In genomic region chr6:34176864-34177247, GRCm38 (mm10) we compare ENCODE assay signal across 8 mouse cellular contexts. TPM values are rescaled to one million over a fixed set of nuclear protein-coding genes. Genes with fewer than 3 reads are reported as not detected.
DNase-seq lines count a peak whose midpoint lies in the region; ATAC-seq lines count a peak whose summit lies in the region.

TSS of gene Slc35b4 (minus strand) at chr6:34177111.

- H3K4me3 ChIP-seq in hindbrain, embryonic 14.5 days (replicated peaks; ENCODE audit: low read length), result peak within 1 kb of the TSS; percentile 78

- H3K9me3 ChIP-seq in hindbrain, embryonic 14.5 days (ENCODE audit: control insufficient read depth, low read length), result no peaks in the 10 kb centered on the region

- H3K4me1 ChIP-seq in hindbrain, embryonic 14.5 days (replicated peaks; ENCODE audit: control insufficient read depth, insufficient read depth, low read length), result peaks cover 13% of the 10 kb centered on the region; the same call in 1 of the 2 replicates

- peak within 1 kb of the TSS; percentile 65 for H3K4me2 ChIP-seq in hindbrain, embryonic 14.5 days (replicated peaks)

- H3K27ac ChIP-seq in hindbrain, embryonic 14.5 days, result peak within 1 kb of the TSS; percentile 81

- H3K9ac ChIP-seq in hindbrain, embryonic 14.5 days, result peak within 1 kb of the TSS; percentile 73

- H3K27me3 ChIP-seq in hindbrain, embryonic 14.5 days (ENCODE audit: control insufficient read depth, insufficient read depth, low read length), result no peaks in the 10 kb centered on the region

- no peaks in the 10 kb centered on the region for H3K36me3 ChIP-seq in hindbrain, embryonic 14.5 days (replicated peaks; ENCODE audit: control insufficient read depth, insufficient read depth)

- under 1% methylated on average over 29 of the region's 29 CpGs for WGBS in hindbrain, embryonic 14.5 days

- peak; percentile 100 for ATAC-seq in hindbrain, embryonic 14.5 days (ENCODE audit: low FRiP score)

- DNase-seq in R1 (ENCODE audit: low read depth, low spot score), result peak; percentile 99
- DNase-seq in cerebellum, postnatal 25 days, result peak; percentile 90 to 94
- DNase-seq in frontal cortex, postnatal 25 days (ENCODE audit: low spot score in 2 of 2), result peak; percentile 84 to 87
- peak; percentile 97 for DNase-seq in hindbrain, embryonic 14.5 days (ENCODE audit: low spot score)
- DNase-seq in layer of hippocampus, postnatal 36 days, result peak; percentile 91 to 93
- DNase-seq in lung, postnatal 36 days, result peak; percentile 99
- peak; percentile 99 for DNase-seq in retina, postnatal 1 day
- peak; percentile 77 to 93 for DNase-seq in urinary bladder, adult 18-20 months (ENCODE audit: low spot score in 2 of 2)

RNA-seq across cellular contexts. Expression of gene Slc35b4, which starts in this region (rescaled TPM):
- 46.5 and 51.0 TPM in 2 replicates for polyA plus RNA-seq in hindbrain, embryonic 14.5 days (2014; fragmentation: Nextera tagmentation; extraction: Ambion mirVana)
- total RNA-seq in layer of hippocampus, postnatal 36 days (2021), result 10 to 100 TPM; 57.8 to 61.0 TPM

Comparison
In these comparisons a context has a peak if more than half of its experiments do, and no peak if none do; other contexts are left out.
1. Peak in every context shown above with its lines: DNase-seq, ATAC-seq, H3K4me3 ChIP-seq and H3K27ac ChIP-seq.